Mouse (Mus musculus) 3T3-L1 (cell line): Measurements from ENCODE around the gene Ntn3.
A peak's percentile ranks its signal among the peaks of the same experiment; 100 is the strongest.

Experiments
- DNase-seq: peaks from one replicate; pipeline ENCODE4 v3.0.0-alpha.2; 2015; ENCODE audit warnings: low read depth, low spot score

Gene Ntn3

DNA sequence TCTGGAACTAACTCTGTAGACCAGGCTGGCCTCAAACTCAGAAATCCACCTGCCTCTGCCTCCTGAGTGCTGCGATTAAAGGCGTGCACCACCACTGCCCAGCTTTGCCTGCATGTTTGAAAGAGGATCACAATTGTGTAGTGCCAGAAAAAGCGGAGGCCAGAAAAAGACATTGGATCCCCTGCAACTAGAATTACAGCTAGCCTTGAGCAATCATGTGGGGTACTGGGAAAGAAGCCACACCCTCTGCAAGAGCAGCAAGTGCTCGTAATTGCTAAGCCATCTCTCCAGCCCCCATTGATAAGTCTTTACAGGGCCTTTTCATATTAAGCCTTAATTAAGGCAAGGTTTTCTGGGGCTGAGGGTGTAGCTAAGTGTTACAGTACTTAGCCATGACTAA is 17.9 kb downstream of the Ntn3 start:
- no peak for DNase-seq

DNA sequence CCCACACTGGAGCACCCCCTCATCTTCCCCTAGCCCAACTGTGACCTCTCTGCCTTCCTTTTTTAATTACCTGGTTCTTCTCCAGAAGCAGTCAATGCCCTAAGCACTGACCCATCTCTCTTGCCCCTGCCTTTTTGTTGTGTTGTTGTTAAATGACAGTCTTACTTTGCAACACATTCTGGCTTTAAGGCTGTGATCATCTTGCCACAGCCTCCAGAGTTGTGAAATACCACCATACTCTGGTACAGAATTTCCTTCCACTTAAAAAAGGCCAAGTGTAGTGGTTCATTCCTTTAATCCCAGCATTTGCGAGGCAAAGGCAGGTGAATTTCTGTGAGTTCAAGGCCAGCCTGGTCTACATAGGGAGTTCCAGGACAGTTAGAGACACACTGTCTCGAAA is 18.4 kb downstream of the Ntn3 start:
- DNase-seq, result no peak

- DNase-seq, result no peak
These were observed 35.1 kb downstream of the Ntn3 start for GRCm38 (mm10) chr17:24174259-24174658.

- peak; percentile 87 for DNase-seq
These were observed 35.9 kb downstream of the Ntn3 start for GRCm38 (mm10) chr17:24173423-24173822.

DNA sequence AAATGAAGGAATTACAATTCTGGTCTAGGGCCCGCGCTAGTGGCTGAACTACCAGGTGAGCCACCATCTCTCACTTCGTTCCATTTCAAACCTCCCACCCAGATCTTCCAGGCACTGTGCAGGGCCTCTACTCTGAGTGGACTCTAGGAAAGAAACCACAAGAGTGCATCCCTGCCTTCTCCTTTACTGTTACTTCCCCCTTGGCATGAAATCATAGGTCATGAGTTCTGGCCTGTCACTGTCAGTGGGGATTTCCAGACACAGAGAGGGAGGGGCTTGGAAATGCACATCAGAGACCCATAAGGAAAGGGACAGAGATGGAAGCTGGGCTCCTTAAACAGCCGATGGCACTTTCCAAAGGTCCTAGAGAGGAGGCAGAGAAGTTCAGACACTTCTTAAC is 37.6 kb downstream of the Ntn3 start:
- no peak for DNase-seq

DNA sequence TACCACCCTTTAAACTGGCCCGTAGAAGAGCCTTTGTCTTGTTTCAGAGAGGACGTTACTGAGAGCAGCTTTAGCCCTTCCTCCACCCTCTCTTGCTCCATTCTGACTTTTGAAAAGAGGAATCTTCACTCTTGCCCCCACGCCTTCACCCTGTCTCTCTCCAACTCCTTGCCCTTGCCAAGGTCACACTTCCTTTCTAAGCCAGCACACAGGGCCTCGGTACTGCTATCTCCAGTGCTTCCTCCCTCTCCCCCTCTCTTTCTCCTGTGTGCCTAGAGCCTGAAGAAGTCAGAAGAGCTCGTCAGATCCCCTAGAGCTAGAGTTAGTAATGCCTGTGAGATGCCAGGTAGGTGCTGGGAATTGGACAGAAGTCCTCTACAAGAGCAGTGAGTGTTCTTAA is 38.6 kb downstream of the Ntn3 start:
- no peak for DNase-seq

DNA sequence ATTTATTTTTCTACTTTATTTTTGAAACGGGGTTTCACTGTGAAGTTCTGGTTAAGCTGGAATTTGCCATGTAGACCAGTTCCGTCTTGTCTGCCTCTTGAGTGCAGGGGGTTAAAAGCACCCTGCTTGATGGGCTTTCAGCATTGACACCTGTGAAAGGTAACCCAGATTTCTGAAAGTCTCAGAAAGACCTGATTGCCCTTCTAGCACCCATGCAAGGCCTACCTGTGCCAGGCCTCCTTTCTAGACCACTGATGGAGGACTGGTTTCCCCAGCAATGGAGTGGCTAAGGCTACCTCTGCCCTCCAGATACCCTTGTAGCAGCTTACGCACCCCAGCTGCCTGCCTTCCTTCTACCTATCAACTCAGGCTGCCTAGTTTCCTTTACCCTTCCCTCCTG is 39.2 kb downstream of the Ntn3 start:
- no peak for DNase-seq

DNA sequence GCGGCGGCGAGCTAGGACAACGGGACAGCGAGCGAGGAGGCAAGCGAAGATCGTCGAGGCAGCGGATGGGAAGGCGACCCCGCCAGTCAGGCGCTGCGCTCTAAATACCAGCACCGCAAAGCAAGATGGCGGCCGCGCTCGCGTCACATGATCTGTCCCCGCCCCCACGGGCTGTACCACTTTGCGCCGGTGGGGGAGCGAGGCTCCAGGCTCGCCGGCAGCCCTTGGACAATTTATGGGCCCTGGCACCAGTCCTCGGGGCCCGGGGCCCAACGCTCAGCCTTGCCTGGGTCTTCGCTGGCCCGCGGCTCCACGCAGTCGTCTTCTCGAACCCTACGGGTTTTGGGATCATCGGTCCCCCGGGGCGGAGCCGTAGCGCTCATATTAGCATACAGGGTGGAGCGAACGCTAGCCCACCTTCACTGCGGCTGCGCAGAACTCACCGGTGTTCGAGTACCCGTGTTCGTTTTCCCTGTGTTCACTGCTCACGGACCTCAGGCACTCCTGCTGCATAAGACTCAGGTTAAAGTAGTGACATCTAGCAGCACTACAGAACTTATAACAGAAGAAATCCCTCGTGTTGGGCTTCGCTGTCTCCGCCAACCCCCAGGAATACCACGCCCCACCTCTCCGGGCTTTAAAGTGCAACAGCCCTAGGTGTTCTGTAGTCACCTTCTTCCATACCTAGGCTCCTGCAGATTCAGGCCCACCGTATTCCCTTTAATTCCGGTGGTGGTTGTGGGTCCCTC is 39.8 kb downstream of the Ntn3 start, which contains the start of gene Atp6v0c:
Gene Atp6v0c, minus strand, starts transcription at position 386 of the 749 bp plus-strand sequence.
- DNase-seq, result peak; percentile 97

GRCm38 (mm10) chr17:24168590-24169277 is 40.6 kb downstream of the Ntn3 start:
- peak; percentile 65 for DNase-seq

DNA sequence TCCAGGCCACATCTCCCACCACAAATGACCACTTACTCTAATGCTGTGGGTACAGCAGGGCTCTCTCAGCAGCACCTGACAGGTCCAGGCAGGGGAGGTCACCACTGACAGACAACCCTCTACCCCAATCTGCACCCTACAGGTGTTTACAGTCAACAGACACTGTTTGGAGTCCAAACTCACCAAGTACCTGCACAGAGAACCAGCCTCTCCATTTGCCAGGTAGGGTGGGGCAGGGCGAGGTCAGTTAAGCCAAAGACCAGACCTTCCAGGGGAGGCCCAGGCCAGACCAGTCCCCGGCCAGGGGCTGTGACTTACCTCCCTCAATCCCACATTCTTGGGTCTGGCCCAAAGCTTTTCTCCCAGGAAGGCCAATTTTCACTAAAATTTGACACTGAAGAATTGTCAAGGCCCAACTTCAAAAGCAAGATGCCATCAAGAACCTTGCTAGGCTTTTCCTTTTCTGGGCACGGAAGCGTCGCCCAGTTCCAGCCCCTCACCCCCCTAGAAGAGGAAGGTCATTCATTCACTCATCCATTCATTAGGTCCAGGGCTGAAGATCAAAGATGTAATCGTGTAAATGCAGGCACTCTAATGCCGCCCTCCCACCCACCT is 41.3 kb downstream of the Ntn3 start:
- DNase-seq, result no peak

DNA sequence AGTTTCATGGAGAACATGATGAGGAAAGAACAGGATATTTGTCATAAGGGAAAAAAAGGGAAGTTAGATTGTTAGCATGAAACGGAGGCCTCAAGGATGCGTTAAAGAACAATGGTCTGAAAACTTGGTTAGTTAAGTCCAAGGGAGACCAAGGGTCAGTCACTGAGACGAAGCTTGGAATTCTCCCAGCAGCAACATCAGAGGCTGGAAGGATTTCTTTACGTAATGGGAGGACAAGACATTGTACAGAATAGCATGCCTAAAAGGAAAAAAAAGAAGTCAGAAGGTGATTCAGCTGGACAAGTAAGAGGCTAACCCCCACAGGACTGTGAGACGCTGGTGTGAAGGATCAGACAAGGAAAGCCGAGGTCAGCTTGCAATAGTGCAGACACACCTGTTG is 42.2 kb downstream of the Ntn3 start:
- no peak for DNase-seq

- no peak for DNase-seq
These were observed 44.6 kb downstream of the Ntn3 start for GRCm38 (mm10) chr17:24164566-24165259.

DNA sequence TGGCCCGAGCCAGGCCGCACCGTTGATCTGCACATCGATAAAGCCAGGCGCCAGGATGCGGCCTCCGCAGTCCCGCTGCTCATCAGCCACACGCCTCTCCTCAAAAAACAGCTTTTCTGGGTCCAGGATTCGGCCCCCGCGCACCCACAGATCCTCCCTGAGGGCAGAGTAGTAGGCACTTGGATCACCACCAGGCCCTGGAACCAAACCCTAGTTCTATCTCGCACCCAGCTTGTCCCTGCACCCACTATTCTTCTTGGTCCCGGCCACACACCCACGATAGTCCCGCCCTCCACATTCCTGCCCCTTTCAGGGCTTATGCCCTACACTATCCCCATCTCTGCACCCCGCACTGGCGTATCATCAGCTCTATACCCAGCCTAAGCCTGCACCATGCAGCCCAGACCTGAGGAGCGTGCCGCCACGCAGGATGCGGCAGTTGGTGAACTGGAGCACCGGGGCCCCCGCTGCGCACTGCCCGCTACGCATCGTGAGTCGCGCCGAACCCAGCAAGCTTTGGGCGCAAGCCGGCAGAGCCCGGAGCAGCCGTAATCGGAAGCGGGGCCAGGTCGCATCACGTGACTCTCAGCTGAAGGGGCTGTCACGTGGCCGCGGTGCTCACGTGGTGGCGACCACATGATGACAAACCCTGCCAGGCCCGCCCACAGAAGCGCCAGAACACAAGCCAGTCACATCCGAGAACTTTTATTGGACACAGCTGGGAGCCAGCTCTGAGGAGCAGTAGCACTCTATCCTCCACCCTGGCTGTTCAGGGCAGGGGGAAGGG is 46.0 kb downstream of the Ntn3 start, which contains the start of gene Amdhd2:
Gene Amdhd2, minus strand, starts transcription at position 591 of the 787 bp plus-strand sequence.
- DNase-seq, result peak; percentile 98

GRCm38 (mm10) chr17:24162584-24163175 is 46.7 kb downstream of the Ntn3 start:
- peak; percentile 76 for DNase-seq

DNA sequence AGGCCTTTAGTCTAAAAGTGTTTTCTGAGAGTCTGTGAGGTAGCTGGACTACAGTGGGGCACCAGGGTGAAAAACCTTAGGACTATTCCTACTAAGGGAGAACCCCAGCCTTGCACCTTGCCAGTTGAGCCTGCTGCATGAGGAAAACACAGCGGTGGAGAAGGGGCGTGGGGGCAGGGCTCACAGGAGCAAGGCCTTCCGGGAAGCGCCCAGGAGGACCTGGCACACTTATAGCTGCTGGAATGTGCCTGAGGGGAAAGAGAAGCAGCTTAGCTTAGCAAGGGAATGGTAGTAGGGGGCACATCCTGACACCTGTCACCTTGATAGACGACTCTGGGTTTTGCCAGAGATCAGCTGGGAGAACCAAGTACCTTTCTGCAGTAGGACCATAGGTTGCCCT is 47.9 kb downstream of the Ntn3 start:
- DNase-seq, result no peak

- no peak for DNase-seq
These were observed 51.8 kb downstream of the Ntn3 start for GRCm38 (mm10) chr17:24157526-24157925.

DNA sequence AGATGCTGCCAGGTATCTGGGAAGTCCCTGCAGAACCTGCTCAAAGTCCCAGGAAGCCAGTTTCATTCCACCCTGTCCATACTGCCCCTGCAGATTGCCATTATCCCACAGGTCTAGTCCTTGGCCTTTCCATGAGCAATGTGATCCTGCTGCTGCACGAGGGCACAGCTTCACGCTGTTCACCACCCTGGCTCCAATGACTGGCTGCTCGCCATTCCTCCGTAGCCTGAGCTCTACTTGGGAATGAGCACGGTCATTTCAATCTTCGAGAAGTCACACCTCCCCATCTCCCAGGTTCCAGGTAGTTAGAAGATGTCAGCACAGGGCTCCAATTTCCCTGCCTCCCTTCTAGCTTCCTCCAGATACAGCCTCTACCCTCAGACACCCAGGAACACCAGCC is 52.2 kb downstream of the Ntn3 start:
- no peak for DNase-seq

DNA sequence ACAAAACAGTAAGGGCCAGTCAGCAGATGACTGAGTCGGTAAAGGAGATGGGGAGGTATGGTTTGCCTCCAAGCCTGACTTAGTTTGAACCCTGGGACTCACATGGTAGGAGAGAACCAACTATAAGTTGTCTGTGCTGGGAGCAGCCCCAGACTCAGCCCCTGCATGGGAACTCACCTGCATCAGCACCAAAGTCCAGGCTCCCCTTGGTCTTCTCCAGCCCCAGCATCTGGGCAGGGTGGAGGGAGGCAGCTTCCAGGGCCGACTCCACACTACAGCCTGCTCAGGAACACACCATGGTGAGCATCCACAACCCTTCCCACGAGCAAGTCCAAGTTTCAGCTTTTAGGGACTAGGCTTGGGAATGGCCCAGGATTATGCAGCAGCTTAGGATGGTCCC is 52.9 kb downstream of the Ntn3 start:
- DNase-seq, result no peak

DNA sequence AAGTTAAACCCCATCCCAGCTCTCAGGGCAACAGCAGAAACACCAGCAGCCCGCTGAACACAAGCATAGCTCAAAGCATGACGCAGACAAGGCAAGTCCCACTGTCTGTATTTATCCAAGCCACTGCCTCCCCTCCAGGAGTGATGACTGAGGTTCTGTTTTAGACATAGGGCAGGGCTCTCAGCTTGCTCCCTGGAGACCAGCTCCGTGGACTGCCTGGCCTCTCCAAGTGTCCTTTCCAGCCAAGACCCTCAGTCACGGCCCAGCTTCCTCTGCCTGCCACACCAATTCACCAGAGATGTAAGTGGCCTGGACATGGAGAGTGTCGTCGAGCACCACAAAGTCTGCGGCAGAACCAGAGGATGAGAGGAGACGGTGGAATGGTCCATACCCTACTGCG is 53.6 kb downstream of the Ntn3 start:
- DNase-seq, result no peak

DNA sequence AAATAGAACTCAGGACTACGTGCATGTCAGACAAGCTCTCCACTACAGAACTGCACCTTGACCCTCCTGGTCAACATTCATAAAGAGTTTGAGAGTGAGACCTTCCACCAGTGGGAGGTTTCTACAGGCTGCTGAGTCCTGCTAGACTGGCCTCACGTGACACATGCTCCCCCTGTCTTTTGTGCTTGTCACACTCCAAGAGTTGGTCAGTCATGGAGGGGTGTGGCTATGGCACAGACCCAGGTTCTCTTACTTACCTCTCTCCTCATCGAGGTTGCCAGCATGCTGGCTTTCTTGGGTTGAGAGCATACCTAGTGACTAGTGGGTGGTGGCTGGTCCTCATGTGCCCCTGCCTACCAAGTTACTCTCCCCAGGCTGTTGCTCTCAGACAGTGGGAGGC is 54.9 kb downstream of the Ntn3 start:
- no peak for DNase-seq
